8 mouse cellular contexts compared by ENCODE assay signal in the genomic region with DNA sequence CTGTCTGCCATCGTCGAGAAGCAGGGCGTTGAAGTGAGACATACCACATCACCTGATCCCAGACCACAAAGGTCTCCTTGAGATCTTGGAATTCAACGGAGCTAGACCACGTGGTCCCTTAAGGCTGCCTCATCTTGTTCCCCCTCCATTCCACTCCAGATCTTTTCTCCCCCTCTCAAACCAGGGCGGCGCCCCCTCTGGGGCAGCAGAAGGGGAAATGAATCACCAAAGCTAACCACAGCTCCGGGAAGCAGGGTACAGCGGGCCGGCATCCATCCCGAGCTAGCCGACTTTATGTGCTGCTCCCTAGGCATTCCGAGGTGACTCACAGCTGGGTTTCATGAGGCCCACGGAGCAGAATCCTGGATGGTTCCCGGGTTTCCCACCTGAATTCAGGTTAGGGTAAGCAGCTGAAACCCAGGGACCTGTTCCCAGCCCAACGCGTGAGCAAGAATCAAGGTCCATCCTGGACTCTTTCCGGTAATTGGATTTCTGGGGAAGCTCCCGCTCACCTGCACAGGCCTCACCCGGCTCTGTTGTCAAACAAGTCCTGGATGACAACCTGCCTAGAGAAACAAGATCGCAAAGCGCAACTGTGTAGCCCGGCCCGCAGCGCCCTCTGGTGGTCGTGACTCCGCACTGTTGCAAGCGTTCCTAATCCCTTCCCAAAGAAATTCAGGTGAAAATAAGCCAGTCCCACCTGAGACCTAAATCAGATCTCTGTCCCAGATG. TPM values are rescaled to one million over a fixed set of nuclear protein-coding genes. Genes with fewer than 3 reads are reported as not detected.
DNase-seq lines count a peak whose midpoint lies in the region; ATAC-seq and TF ChIP-seq lines count a peak whose summit lies in the region.

A gene (minus strand): TSS at position 556 of the 732 bp plus-strand sequence.

- H3K27ac ChIP-seq in embryonic facial prominence, embryonic 14.5 days (replicated peaks; ENCODE audit: low read depth, low read length) = peak within 1 kb of the TSS; percentile 84
- H3K27ac ChIP-seq in limb, embryonic 14.5 days (replicated peaks; ENCODE audit: low read depth, low read length) = peak within 1 kb of the TSS; percentile 70
- H3K27ac ChIP-seq in midbrain, embryonic 16.5 days (ENCODE audit: low read length) = peak within 1 kb of the TSS; percentile 83
- H3K27ac ChIP-seq in spleen, adult 2 months (ENCODE audit: insufficient read depth, low read length) = 0 out of 2 replicates have a peak within 1 kb of the TSS, but pooled peaks have one; percentile 14

- under 1% methylated on average over 28 of the region's 28 CpGs for WGBS in embryonic facial prominence, embryonic 14.5 days
- WGBS in limb, embryonic 14.5 days = under 1% methylated on average over 27 of the region's 28 CpGs
- WGBS in midbrain, embryonic 16.5 days = under 1% methylated on average over 28 of the region's 28 CpGs
- under 1% methylated on average over 28 of the region's 28 CpGs for WGBS in spleen, adult 2 months

- H3K4me3 ChIP-seq in embryonic facial prominence, embryonic 14.5 days (ENCODE audit: low read depth, low read length) = peak within 1 kb of the TSS; percentile 60
- peak within 1 kb of the TSS; percentile 60 for H3K4me3 ChIP-seq in limb, embryonic 14.5 days (replicated peaks; ENCODE audit: low read length)
- H3K4me3 ChIP-seq in midbrain, embryonic 16.5 days (ENCODE audit: low read depth, low read length) = peak within 1 kb of the TSS; percentile 61
- peak within 1 kb of the TSS; percentile 60 for H3K4me3 ChIP-seq in spleen, adult 2 months (ENCODE audit: extremely low read depth, insufficient read depth, insufficient read length)

- TF ChIP-seq CTCF in spleen, adult 2 months (IDR thresholded peaks at IDR 0.05; ENCODE audit: extremely low read depth, insufficient read depth, insufficient read length, insufficient replicate concordance) = peak; percentile 86

- H3K27me3 ChIP-seq in embryonic facial prominence, embryonic 14.5 days (replicated peaks; ENCODE audit: control insufficient read depth, insufficient read depth, low read length) = no peaks in the 10 kb centered on the region
- H3K27me3 ChIP-seq in limb, embryonic 14.5 days (ENCODE audit: control insufficient read depth, insufficient read depth, low read length) = peaks cover 5% of the 10 kb centered on the region
- H3K27me3 ChIP-seq in midbrain, embryonic 16.5 days (ENCODE audit: control insufficient read depth, insufficient read depth, low read depth, low read length) = no peaks in the 10 kb centered on the region
- peaks cover 5% of the 10 kb centered on the region; the same call in 1 of the 2 replicates for H3K27me3 ChIP-seq in spleen, adult 2 months (ENCODE audit: control insufficient read depth, insufficient read depth, low read length)

- peak within 1 kb of the TSS; percentile 69 for H3K9ac ChIP-seq in embryonic facial prominence, embryonic 14.5 days (ENCODE audit: low read depth, low read length)
- peak within 1 kb of the TSS; percentile 52 for H3K9ac ChIP-seq in limb, embryonic 14.5 days (ENCODE audit: low read depth, low read length, severe bottlenecking)
- H3K9ac ChIP-seq in midbrain, embryonic 16.5 days (ENCODE audit: low read depth, low read length) = peak within 1 kb of the TSS; percentile 81

- peak within 1 kb of the TSS; percentile 69 for H3K4me2 ChIP-seq in embryonic facial prominence, embryonic 14.5 days (ENCODE audit: low read depth, low read length)
- H3K4me2 ChIP-seq in limb, embryonic 14.5 days (replicated peaks; ENCODE audit: low read depth, low read length, severe bottlenecking) = peak within 1 kb of the TSS; percentile 93
- H3K4me2 ChIP-seq in midbrain, embryonic 16.5 days (ENCODE audit: low read length) = peak within 1 kb of the TSS; percentile 89

- no peaks in the 10 kb centered on the region for H3K9me3 ChIP-seq in embryonic facial prominence, embryonic 14.5 days (ENCODE audit: control insufficient read depth, low read length)
- H3K9me3 ChIP-seq in limb, embryonic 14.5 days (ENCODE audit: control insufficient read depth, low read length) = no peaks in the 10 kb centered on the region
- no peaks in the 10 kb centered on the region for H3K9me3 ChIP-seq in midbrain, embryonic 16.5 days (replicated peaks; ENCODE audit: control insufficient read depth, low read length, poor library complexity, severe bottlenecking)

- peaks cover 20% of the 10 kb centered on the region for H3K4me1 ChIP-seq in embryonic facial prominence, embryonic 14.5 days (ENCODE audit: control insufficient read depth, insufficient read depth, low read length)
- peaks cover 16% of the 10 kb centered on the region for H3K4me1 ChIP-seq in limb, embryonic 14.5 days (ENCODE audit: control insufficient read depth, insufficient read depth, low read length)
- peaks cover 36% of the 10 kb centered on the region for H3K4me1 ChIP-seq in midbrain, embryonic 16.5 days (ENCODE audit: control insufficient read depth, insufficient read depth, low read length)
- peaks cover 5% of the 10 kb centered on the region for H3K4me1 ChIP-seq in spleen, adult 2 months (ENCODE audit: control insufficient read depth, insufficient read depth, insufficient read length)

- TF ChIP-seq POLR2A in limb, embryonic 14.5 days (IDR thresholded peaks at IDR 0.05; ENCODE audit: borderline replicate concordance, extremely low read depth, insufficient read depth, insufficient read length) = no peak
- TF ChIP-seq POLR2A in spleen, adult 2 months (IDR thresholded peaks at IDR 0.05; ENCODE audit: low read depth, low read length) = no peak

- no peaks in the 10 kb centered on the region for H3K36me3 ChIP-seq in embryonic facial prominence, embryonic 14.5 days (ENCODE audit: control insufficient read depth, insufficient read depth, low read length)
- H3K36me3 ChIP-seq in limb, embryonic 14.5 days (ENCODE audit: control insufficient read depth, insufficient read depth, low read length) = no peaks in the 10 kb centered on the region
- no peaks in the 10 kb centered on the region for H3K36me3 ChIP-seq in midbrain, embryonic 16.5 days (ENCODE audit: control insufficient read depth, insufficient read depth, low read length)
- no peaks in the 10 kb centered on the region for H3K36me3 ChIP-seq in spleen, adult 2 months (ENCODE audit: control insufficient read depth, insufficient read depth, low read length)

- DNase-seq in 3T3-L1 (ENCODE audit: low read depth, low spot score) = peak; percentile 96
- peak; percentile 87 to 93 for DNase-seq in adrenal gland, postnatal 36 days
- DNase-seq in embryonic facial prominence, embryonic 14.5 days (ENCODE audit: low spot score) = peak; percentile 87
- DNase-seq in heart, adult 8-10 months (ENCODE audit: low spot score) = peak; percentile 78
- DNase-seq in kidney, adult 8-10 months = peak; percentile 73 to 84
- DNase-seq in limb, embryonic 14.5 days (ENCODE audit: low spot score) = peak; percentile 86
- peak; percentile 45 to 65 for DNase-seq in spleen, adult 2 months (ENCODE audit: low read depth in 1 of 2, low spot score in 2 of 2)

- ATAC-seq in embryonic facial prominence, embryonic 14.5 days (ENCODE audit: low read depth) = peak; percentile 71
- ATAC-seq in limb, embryonic 14.5 days (ENCODE audit: low FRiP score, low read depth) = peak; percentile 67
- peak; percentile 74 for ATAC-seq in midbrain, embryonic 16.5 days

RNA-seq across cellular contexts. Expression of the gene that starts here (rescaled TPM):
- total RNA-seq in adrenal gland, postnatal 36 days (2021) = 1 to 10 TPM; 5.5 to 7.2 TPM
- 5.8 and 6.4 TPM in 2 replicates for polyA plus RNA-seq in embryonic facial prominence, embryonic 14.5 days (2014; fragmentation: Nextera tagmentation; extraction: Ambion mirVana)
- 1 to 10 TPM; 3.1 to 5.5 (median 4.3) TPM for total RNA-seq in heart, adult 8-10 months (2022)
- polyA plus RNA-seq in limb, embryonic 14.5 days (2012; rRNA removed) = 4.8 and 5.7 TPM in 2 replicates
- 3.7 and 4.6 TPM in 2 replicates for polyA plus RNA-seq in limb, embryonic 14.5 days (2014; fragmentation: Nextera tagmentation; extraction: Ambion mirVana)
- 17.4 and 20.7 TPM in 2 replicates for polyA plus RNA-seq in midbrain, embryonic 16.5 days (2015; fragmentation: Nextera tagmentation; extraction: Ambion mirVana)
- 3.4 and 5.0 TPM in 2 replicates for polyA plus RNA-seq in spleen, adult 2 months (2012; rRNA removed)

Comparison
In these comparisons a context has a peak if more than half of its experiments do, and no peak if none do; other contexts are left out.
1. Peak in every context shown above with its lines: DNase-seq, ATAC-seq, H3K4me3 ChIP-seq and H3K27ac ChIP-seq.
2. H3K27ac ChIP-seq: peak in every context shown above with its lines; median percentile 84 in embryonic facial prominence, embryonic 14.5 days; 83 in midbrain, embryonic 16.5 days; 70 in limb, embryonic 14.5 days; 14 in spleen, adult 2 months.